Mouse (Mus musculus) spleen, postnatal 14 days (tissue): ENCODE results near the gene P2ry6.

Source experiments
- DNase-seq, 2 experiments: peaks; one replicate each; pipeline ENCODE4 v3.0.0; 2021 to 2022; ENCODE audit warnings: low spot score in 2 of 2

Gene P2ry6

DNA sequence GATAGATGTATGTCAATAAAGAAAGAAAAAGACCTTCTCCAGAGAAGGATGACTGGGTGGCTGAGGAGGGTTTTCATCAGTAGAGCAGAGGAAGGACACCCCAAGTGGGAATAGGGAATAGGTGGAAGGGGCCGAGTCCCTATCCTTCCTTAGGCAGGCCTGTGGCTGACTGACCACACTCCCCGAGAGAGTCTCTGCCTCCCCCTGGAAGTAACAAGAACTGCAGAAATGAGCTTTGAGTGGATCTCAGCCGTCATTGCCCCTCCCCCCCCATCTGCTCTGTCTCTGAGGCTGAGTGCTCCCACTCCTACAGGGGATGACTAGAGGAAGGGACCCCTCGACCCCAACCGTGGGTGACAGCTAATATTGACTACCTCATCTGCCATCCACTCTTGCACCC is 33.3 kb downstream of the P2ry6 start:
- no peak for DNase-seq

GRCm38 (mm10) chr7:100938106-100938505 is 36.3 kb downstream of the P2ry6 start:
- DNase-seq, result no peak

- DNase-seq, result no peak
These were observed 37.0 kb downstream of the P2ry6 start for GRCm38 (mm10) chr7:100937481-100937880.

DNA sequence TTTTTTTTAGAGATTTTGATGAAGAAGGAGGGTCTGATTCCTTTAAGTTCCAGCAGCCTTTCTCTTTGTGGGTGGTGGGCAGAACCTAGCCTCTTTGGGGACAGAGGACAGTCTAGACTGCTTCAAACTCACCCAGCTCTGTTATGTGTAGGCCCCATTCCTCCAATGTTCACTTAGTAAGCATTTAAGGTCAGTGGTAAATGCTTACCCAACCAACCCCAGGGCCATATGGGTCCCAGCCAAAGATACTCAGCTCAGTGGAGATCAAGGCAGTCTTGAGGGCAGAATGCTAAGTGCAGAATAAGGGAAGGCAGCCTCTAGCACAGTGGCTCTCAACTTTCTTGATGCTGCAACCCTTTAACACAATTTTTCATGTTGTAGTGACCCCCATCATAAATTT is 40.9 kb downstream of the P2ry6 start:
- no peak for DNase-seq

DNA sequence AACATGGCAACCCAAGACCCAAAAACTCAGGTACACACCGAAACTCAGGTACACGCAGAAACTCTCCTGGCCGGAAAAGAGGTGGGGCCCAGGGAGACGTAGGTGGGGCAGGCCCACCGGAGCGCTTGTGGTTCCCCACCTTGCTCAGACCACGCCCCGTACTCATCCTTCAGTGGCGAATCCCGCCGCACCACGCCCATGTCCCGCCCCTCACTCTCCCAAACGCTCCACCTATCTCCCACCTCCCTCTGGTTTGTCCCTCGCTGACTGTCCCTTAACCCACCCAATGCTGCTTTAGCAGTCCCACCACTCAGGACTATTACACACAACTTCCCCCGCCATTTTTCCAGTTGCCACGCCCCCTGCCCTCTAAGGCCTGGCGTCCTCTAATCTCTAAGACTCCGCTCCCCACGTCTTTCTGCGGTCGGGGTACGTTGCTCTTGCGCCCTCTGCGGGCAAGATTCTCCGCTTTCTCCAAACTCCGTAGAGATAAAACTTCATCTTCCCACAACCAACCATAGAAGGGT is 41.9 kb downstream of the P2ry6 start:
- peak; percentile 51 to 71 for DNase-seq

GRCm38 (mm10) chr7:100931926-100932480 is 42.4 kb downstream of the P2ry6 start, which contains the start of gene Arhgef17:
TSS of gene Arhgef17 (minus strand) at chr7:100932107.
- no peak for DNase-seq

DNA sequence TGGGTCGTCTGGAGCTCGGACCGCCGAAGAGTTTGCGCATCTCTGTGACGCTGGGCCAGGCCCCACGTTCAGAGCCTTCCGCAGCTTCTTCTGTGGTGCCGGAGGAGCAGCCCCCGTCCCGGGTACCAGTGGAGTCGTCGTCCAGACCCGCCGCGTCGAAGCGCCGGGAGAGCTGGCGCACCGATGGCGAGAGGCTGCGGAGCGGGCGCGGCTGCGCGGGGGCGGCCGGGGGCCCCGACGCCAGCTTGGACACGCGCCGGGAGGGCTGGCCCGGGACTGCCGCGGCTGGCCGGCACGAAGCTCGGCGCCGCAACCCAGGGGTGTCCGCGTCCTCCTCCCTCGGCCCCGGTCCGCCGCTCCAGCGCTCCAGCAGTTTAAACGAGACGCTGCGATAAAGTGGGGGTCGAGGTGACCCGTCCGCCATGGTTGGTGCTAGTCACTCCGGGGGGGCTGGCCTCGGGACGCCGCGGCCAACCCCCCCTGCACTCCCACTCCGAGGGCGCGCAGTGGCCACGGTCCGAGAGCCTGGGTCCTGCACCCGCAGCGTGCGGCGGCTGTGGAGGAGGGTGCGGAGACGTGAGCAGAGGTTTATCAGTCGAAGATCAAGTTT is 43.0 kb downstream of the P2ry6 start:
- DNase-seq, result no peak

DNA sequence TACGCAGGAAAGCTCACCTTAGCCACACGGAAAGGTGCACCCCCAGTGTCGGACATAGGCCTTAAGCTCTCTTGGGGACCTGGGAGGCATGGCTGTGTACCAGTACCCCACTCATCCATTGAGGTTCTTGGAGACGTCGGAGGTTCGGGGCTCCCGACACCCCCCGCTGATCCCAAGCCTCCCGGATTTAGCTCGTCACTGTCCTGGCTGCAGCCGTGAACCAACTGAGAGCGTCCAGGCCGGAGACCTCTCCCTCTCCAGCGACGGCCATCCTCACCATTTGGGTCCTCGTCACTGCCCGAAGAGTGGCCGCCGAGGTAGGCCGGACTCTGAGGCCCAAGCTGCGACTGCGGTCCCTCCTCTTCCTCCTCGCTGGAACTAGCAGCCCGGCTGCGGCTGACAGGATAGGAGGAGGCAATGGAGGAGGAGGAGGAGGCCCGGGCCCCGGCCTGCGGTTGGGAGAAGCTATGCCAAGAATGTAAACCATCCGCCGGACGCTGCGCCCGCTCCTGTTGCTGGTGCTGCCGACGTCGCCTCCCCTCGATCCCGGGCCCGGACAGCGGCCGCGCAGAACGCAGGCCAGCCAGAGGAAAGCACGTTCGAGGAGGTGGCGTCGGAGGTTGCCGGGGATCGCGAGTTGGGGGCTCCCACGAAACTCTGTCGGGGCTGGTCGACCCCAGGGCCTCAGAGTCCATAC is 43.7 kb downstream of the P2ry6 start:
- no peak for DNase-seq

DNA sequence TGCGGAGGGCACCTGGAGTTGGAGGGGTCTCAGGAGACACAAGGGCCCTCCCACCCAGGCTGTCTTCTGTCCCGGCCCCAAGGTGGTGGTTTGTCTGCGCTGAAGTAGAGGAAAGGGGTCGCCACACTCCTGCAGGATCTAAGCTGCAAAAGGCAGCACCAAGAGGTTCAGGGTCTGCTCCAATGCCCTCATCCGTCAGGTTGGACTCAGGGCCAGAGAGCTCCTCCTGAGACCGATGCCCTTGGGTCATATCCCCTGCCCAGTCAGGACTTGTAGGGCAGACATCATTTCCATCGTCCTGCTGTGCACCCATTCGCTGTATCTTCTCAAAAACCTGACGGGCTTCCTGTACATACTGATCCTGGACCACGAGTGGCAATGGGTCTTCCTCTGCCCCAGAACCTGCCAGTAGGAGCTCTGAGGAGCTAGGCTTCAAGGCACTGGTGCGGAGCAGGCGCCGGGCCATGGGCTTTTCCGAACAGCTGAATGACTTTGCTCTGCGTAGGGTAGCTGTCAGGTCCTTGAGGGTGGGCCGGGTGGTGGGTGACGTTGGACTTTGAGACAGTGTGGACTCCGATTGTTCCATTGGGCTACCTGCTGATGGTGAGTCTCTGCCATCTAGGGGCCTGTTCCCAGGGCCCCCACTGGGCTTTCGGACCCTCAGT is 44.7 kb downstream of the P2ry6 start:
- no peak for DNase-seq

DNA sequence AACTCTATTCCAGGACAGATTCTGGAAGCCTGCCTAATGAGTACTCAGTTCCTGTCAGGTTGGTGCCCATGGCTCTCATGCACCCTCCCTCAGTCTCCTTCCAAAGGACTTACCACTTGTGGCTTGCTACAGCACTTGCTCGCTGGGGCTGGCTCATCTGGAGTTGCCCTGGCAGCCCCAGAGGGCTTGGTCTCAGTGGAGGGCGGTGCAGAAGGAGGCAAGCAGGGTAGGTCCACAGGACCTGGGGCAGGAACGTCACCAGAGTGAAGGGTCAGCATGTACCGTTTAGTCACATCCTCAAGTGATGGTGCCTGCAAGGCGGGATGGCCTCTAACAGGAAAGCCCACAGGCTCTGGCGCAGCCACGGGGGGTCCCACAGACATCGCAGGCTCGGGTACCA is 46.0 kb downstream of the P2ry6 start:
- no peak for DNase-seq

GRCm38 (mm10) chr7:100927287-100928000 is 47.0 kb downstream of the P2ry6 start:
- DNase-seq, result no peak

DNA sequence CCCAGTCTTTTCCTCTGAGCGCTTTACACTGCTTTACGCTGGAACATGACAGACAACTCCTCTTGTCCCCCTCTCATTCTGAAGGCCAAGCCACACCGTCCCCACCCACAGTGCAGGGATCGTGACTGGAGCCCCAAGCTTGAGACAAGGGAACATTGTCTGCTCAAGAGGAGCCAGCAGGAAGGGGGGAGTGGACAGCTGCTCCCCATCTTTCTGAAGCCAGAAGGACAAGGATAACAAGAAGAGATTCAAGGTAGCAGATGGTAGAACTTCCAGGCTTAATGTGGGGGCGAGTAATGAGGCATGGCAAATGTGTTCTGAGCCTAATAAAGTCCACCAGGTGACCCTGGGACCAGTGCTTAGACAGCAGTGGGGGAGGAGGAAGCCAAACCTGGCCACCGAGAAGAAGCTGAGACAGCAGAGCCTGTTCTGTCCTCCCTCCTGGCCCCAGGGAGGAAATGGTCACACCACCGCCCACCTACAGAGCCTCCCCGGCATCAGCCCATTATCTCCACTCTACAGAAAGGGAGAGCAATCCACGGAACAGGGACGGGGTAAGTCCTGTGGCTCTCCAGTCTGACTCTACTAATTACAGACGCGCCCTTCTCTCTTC is 48.0 kb downstream of the P2ry6 start:
- no peak for DNase-seq

DNA sequence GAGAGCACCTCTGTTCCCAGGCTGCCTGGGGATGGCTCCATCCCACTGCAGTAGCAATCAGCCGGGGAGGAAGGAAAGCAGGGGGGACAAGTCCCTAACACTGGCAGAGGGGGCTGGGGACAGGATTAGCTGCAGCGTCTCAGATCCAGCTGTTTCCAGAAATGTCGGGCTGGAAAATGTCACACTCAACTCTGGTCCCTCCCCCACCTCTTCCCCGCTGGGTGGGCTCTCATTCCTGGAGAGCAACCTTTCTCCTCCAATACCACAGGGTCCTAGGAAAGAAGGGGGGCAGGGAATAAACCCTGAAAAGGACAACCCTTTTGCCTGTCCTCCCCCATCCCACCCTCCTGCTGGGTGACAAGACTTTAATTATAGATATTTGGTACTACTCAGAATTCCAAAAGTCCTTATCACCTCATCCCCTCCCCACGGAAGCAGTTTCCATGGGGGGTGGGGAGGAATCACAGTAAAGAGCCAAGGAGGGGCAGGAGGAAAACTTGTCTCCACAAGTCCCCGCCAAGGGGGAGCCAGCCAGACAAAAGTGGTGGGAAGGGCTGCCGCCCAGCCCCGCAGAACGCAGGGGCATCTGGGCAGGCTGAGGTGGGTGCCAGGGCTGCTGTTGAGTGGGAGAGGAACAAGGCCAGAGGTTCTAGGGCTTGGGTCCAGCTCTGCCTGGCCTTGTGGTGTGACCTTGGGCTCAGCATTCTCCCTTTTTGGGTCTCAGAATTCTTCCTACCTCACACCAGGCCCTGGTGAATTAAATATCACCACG is 49.6 kb downstream of the P2ry6 start:
- no peak for DNase-seq

DNA sequence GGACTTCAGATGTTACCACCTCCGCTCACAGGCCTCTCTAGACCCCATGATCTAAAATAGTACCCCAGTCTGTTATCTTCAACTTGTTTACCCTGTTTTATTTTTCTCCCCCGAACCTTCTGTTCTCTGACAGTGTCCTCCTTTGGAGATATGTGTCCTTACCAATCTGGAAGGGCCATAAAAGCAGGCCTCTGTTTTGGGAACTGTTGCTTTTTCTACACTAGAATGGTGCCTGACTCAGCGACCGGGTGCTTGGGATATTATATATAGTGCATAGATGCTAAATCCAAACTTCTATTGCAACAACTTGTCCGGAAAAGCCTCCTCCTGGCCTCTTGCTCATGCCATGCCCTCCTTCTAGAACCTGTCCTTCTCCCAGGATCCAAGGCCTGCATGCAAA is 50.2 kb downstream of the P2ry6 start:
- no peak for DNase-seq

GRCm38 (mm10) chr7:100922907-100923306 is 51.5 kb downstream of the P2ry6 start:
- DNase-seq, result no peak

GRCm38 (mm10) chr7:100921289-100921688 is 53.2 kb downstream of the P2ry6 start:
- no peak for DNase-seq

DNA sequence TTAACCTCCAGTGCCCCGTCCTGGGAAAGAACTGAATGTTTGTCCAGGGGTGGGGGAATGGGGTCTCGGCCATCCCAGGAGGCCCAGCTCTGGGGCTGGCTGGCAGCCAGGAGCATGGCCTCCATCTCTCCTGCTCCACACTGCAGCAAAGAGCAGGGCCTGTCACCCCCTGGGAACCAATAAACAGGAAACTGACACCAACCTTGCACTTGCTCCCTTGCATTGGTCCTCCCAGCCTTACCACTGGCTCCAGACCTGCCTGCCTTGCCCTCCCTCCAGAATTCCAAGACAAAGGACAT is 54.7 kb downstream of the P2ry6 start:
- no peak for DNase-seq

- no peak for DNase-seq
These were observed 55.2 kb downstream of the P2ry6 start for GRCm38 (mm10) chr7:100919006-100919808.

- no peak for DNase-seq
These were observed 56.3 kb downstream of the P2ry6 start for GRCm38 (mm10) chr7:100918176-100918575.

GRCm38 (mm10) chr7:100917751-100918150 is 56.7 kb downstream of the P2ry6 start:
- DNase-seq, result no peak
